Mouse (Mus musculus) liver, embryonic 11.5 days (tissue): ENCODE measurements around the gene Mllt10. TPM values are rescaled to one million over a fixed set of nuclear protein-coding genes. Genes with fewer than 3 reads are reported as not detected.

Experiments
- ATAC-seq: fragments of 200-750 bp; cut with Nextera tagmentation; replicated peaks from 2 replicates; pipeline ENCODE4 v1.8.0; 2017; ENCODE audit warnings: moderate number of reproducible peaks, mild to moderate bottlenecking, moderate TSS enrichment, moderate library complexity; ENCODE audit not compliant: low FRiP score
- DNase-seq: peaks from one replicate; pipeline ENCODE4 v3.0.0-alpha.2; 2017; ENCODE audit warnings: low spot score
- H3K27ac ChIP-seq: fragments of 300-500 bp; sonication (generic); 2 replicates; pipeline ENCODE4 v1.5.1; 2014; ENCODE audit warnings: mild to moderate bottlenecking, low read depth, low read length, control low read depth
- H3K27me3 ChIP-seq: fragments of 300-500 bp; sonication (generic); replicated peaks from 2 replicates; pipeline ENCODE4 v1.6.1; 2014; ENCODE audit warnings: low read length, mixed read lengths; ENCODE audit not compliant: control insufficient read depth, insufficient read depth
- H3K36me3 ChIP-seq: fragments of 300-500 bp; sonication (generic); 2 replicates; pipeline ENCODE4 v1.6.1; 2014; ENCODE audit warnings: mild to moderate bottlenecking, low read length, moderate library complexity, mixed read lengths; ENCODE audit not compliant: control insufficient read depth, insufficient read depth
- H3K4me1 ChIP-seq: fragments of 300-500 bp; sonication (generic); replicated peaks from 2 replicates; pipeline ENCODE4 v1.6.1; 2014; ENCODE audit warnings: low read length, mixed read lengths; ENCODE audit not compliant: control insufficient read depth, insufficient read depth
- H3K4me2 ChIP-seq: fragments of 300-500 bp; sonication (generic); 2 replicates; pipeline ENCODE4 v1.6.1; 2014; ENCODE audit warnings: mild to moderate bottlenecking, control low read depth, moderate library complexity
- H3K4me3 ChIP-seq: fragments of 300-500 bp; sonication (generic); 2 replicates; pipeline ENCODE4 v1.5.1; 2014; ENCODE audit warnings: low read depth, low read length, control low read depth
- H3K9ac ChIP-seq: fragments of 300-500 bp; sonication (generic); 2 replicates; pipeline ENCODE4 v1.6.1; 2014; ENCODE audit warnings: low read depth, low read length, control low read depth
- H3K9me3 ChIP-seq: fragments of 300-500 bp; sonication (generic); 2 replicates; pipeline ENCODE4 v1.6.1; 2016; ENCODE audit warnings: low read length, inconsistent platforms, mixed read lengths; ENCODE audit not compliant: control insufficient read depth
- WGBS: fragments of 180-500 bp; shearing (Covaris S2); extraction: QIAGEN DNeasy Blood & Tissue Kit; methylation state at CpG from one replicate; pipeline ENCODE4 v1.1.7; 2014; 5-methylcytosine and 5-hydroxymethylcytosine counted together
- polyA plus RNA-seq: library from polyadenylated mRNA; unstranded; fragments of >200 nt; fragmentation: Nextera tagmentation; extraction: Ambion mirVana; gene quantifications from 2 replicates; pipeline ENCODE4 v1.2.1, GENCODE M21; 2014

The Mllt10 gene
- polyA plus RNA-seq, 1 experiment from 2014 or later: 39.9 TPM

DNA sequence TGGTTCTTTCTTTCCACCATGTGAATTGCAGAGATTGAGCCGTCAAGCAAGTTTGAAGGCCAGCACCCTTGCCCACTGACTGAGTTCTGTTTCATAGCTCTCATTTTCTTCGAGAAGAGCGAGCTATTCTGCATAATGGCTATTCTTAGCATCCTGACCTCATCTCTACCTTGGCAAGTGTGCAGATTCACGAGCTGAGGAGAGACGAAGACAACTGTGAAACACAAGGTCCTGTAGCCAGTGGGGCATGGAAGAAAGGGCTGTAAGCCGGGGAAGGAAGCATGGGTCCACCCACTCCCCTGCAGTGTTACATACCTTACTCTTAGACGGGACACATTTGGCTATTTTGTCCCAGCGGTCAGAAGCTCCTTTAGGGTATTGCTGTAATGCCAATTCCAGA is 164.1 kb downstream of the Mllt10 start:
- 82% methylated on average over 8 of the region's 8 CpGs for WGBS
- ATAC-seq: no peak

GRCm38 (mm10) chr2:18219569-18219968 is 164.5 kb downstream of the Mllt10 start:
- 77% methylated on average over 13 of the region's 13 CpGs for WGBS

More for the DNA sequence above, 164.1 kb downstream of the Mllt10 start:
- no peaks in the 10 kb centered on the region for H3K27me3 ChIP-seq
- no peak overlapping the region for H3K27ac ChIP-seq
- no peaks in the 10 kb centered on the region for H3K4me1 ChIP-seq
- peaks cover 26% of the 10 kb centered on the region; the same call in 1 of the 2 replicates for H3K36me3 ChIP-seq
- H3K9ac ChIP-seq: no peak overlapping the region
- H3K9me3 ChIP-seq: no peaks in the 10 kb centered on the region
- DNase-seq: no peak
- H3K4me2 ChIP-seq: no peak overlapping the region
- H3K4me3 ChIP-seq: no peak overlapping the region

DNA sequence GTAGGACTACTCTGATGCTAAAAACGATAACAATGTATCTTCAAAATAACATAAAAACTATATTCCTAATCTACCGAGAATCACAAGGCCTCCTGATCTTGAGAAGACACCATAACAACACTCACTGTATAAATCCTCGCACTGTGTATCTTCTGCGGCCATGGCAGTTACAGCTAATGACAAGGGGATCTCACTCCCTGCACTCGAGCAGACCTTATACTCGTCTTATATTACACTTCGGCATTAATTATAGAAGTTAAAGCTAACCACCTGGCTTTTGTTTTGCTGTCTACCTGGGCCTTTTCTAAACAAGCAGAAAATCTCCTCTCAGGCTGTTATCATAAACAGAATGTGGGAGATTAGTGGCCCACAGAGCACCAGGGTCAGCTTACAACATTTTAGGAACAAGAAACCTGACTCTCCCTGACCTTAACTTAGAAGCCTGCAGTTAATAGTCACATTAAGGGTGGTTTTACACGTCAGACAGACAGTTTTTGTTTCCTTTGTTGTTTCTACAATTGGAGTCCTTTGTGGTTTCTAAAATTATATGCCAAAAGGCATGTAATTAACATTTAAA is 173.5 kb downstream of the Mllt10 start:
- no peak overlapping the region for H3K9ac ChIP-seq
- no peaks in the 10 kb centered on the region for H3K36me3 ChIP-seq
- no peak overlapping the region for H3K27ac ChIP-seq
- no peak overlapping the region for H3K4me3 ChIP-seq
- no peak overlapping the region for H3K4me2 ChIP-seq
- ATAC-seq (no peak), DNase-seq (no peak)
- no peaks in the 10 kb centered on the region for H3K27me3 ChIP-seq
- 60% methylated on average over 8 of the region's 8 CpGs for whole genome bisulfite sequencing
- H3K9me3 ChIP-seq: no peaks in the 10 kb centered on the region
- H3K4me1 ChIP-seq: no peaks in the 10 kb centered on the region

More at GRCm38 (mm10) chr2:18219569-18219968, 164.5 kb downstream of the Mllt10 start:
- no peak overlapping the region for H3K27ac ChIP-seq
- no peaks in the 10 kb centered on the region for H3K9me3 ChIP-seq
- H3K9ac ChIP-seq: no peak overlapping the region
- peaks cover 22% of the 10 kb centered on the region; the same call in 1 of the 2 replicates for H3K36me3 ChIP-seq
- H3K4me2 ChIP-seq: no peak overlapping the region
- H3K4me3 ChIP-seq: no peak overlapping the region
- H3K27me3 ChIP-seq: no peaks in the 10 kb centered on the region
- no peaks in the 10 kb centered on the region for H3K4me1 ChIP-seq
- ATAC-seq: no peak
- no peak for DNase-seq

DNA sequence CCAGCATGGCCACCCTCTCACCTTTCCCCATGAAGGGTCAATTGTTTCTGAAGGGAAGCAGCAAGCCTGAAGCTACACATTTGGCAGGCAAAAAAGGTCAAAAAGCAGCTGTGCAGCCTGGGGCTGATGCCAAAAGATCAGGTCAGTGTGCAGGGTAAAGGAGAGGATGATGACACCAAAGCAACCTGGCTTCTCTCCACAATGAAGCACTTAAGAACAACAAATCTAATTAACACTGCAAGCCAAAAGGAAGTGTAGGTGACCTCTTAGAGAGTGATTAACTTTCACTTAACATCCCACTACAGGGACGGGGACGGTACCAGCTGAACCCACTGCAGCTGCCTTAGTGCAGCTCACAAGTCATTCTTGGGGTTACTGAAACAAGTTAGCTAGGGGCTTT is 174.2 kb downstream of the Mllt10 start:
- 56% methylated on average over 2 of the region's 2 CpGs for WGBS
- Histone ChIP-seq H3K9me3 (no peaks in the 10 kb centered on the region), H3K9ac (no peak overlapping the region), H3K4me2 (no peak overlapping the region), H3K27me3 (no peaks in the 10 kb centered on the region), H3K4me3 (no peak overlapping the region), H3K4me1 (no peaks in the 10 kb centered on the region), H3K36me3 (no peaks in the 10 kb centered on the region), H3K27ac (no peak overlapping the region)
- DNase-seq (no peak), ATAC-seq (no peak)

- Histone ChIP-seq H3K27ac (no peak overlapping the region), H3K36me3 (no peaks in the 10 kb centered on the region), H3K27me3 (no peaks in the 10 kb centered on the region), H3K4me2 (no peak overlapping the region), H3K4me3 (no peak overlapping the region), H3K4me1 (0 out of 2 replicates have a peak, but pooled peaks cover 2% of the 10 kb centered on the region), H3K9me3 (no peaks in the 10 kb centered on the region), H3K9ac (no peak overlapping the region)
- ATAC-seq (no peak), DNase-seq (no peak)
- WGBS: 57% methylated on average over 4 of the region's 4 CpGs
Measured at GRCm38 (mm10) chr2:18231143-18231542, 176.1 kb downstream of the Mllt10 start.

GRCm38 (mm10) chr2:18232883-18233567 is 178.0 kb downstream of the Mllt10 start:
- WGBS: 19% methylated on average over 5 of the region's 5 CpGs
- no peak overlapping the region for H3K4me3 ChIP-seq
- no peak overlapping the region for H3K9ac ChIP-seq
- H3K27ac ChIP-seq: no peak overlapping the region
- H3K27me3 ChIP-seq: no peaks in the 10 kb centered on the region
- no peaks in the 10 kb centered on the region for H3K9me3 ChIP-seq
- DNase-seq (no peak), ATAC-seq (no peak)
- H3K4me1 ChIP-seq: 0 out of 2 replicates have a peak, but pooled peaks cover 2% of the 10 kb centered on the region
- H3K4me2 ChIP-seq: no peak overlapping the region
- H3K36me3 ChIP-seq: no peaks in the 10 kb centered on the region

GRCm38 (mm10) chr2:18235524-18235923 is 180.5 kb downstream of the Mllt10 start:
- WGBS: 69% methylated on average over 5 of the region's 5 CpGs
- Histone ChIP-seq H3K27ac (no peak overlapping the region), H3K9me3 (no peaks in the 10 kb centered on the region), H3K27me3 (no peaks in the 10 kb centered on the region), H3K36me3 (no peaks in the 10 kb centered on the region), H3K4me3 (no peak overlapping the region), H3K4me1 (0 out of 2 replicates have a peak, but pooled peaks cover 2% of the 10 kb centered on the region), H3K4me2 (no peak overlapping the region), H3K9ac (no peak overlapping the region)
- peak; percentile 51; the same call in 1 of the 2 replicates for ATAC-seq
- DNase-seq: no peak

- DNase-seq (no peak), ATAC-seq (no peak)
- H3K36me3 ChIP-seq: peaks cover 10% of the 10 kb centered on the region; the same call in 1 of the 2 replicates
- H3K4me2 ChIP-seq: no peak overlapping the region
- H3K9me3 ChIP-seq: no peaks in the 10 kb centered on the region
- no peak overlapping the region for H3K4me3 ChIP-seq
- H3K27ac ChIP-seq: no peak overlapping the region
- H3K4me1 ChIP-seq: no peaks in the 10 kb centered on the region
- no peaks in the 10 kb centered on the region for H3K27me3 ChIP-seq
- WGBS: 67% methylated on average over 3 of the region's 3 CpGs
- no peak overlapping the region for H3K9ac ChIP-seq
Measured at GRCm38 (mm10) chr2:18249224-18249623, 194.2 kb downstream of the Mllt10 start.
